Mouse (Mus musculus) gastrocnemius, postnatal 36 days (tissue): ENCODE measurements at regions not wholly inside any gene's neighbourhood (a gene's known extent, or its start where the extent isn't known, plus 50 kb on each side); places are given as distances from the start of the nearest gene placed in this dataset.
"Not testable (repeated sequence)": the region's sequence is repeated elsewhere in the genome, so short reads cannot be mapped to it uniquely, and the experiment has no call there.

Experiments used
- DNase-seq, 2 experiments: peaks; one replicate each; pipeline ENCODE4 v3.0.0; 2022
- intact Hi-C: fragments of 180-260 bp; cut with DNase I; formaldehyde crosslinking; loops from one replicate; pipeline ENCODE4 v1.15.1; 2025

- DNase-seq: no peak
- intact Hi-C loops: no loop called here
Measured at GRCm38 (mm10) chr7:73688451-73688850, 51.7 kb upstream of the Fam174b start.

- DNase-seq: not testable (repeated sequence)
Measured at GRCm38 (mm10) chr7:73686245-73686644, 53.9 kb upstream of the Fam174b start.

GRCm38 (mm10) chr7:73682756-73683155, 57.3 kb upstream of the Fam174b start:
- intact Hi-C loops: no loop called here
- DNase-seq: no peak

More at GRCm38 (mm10) chr7:73686245-73686644, 53.9 kb upstream of the Fam174b start:
- intact Hi-C loops: not testable (repeated sequence)

GRCm38 (mm10) chr7:73670598-73670997, 69.5 kb upstream of the Fam174b start:
- no peak for DNase-seq
- intact Hi-C loops: no loop called here

- no peak for DNase-seq
- intact Hi-C loops: no loop called here
Measured at GRCm38 (mm10) chr7:73668791-73669190, 71.3 kb upstream of the Fam174b start.

GRCm38 (mm10) chr7:73666921-73667675, 73.0 kb upstream of the Fam174b start:
- no peak for DNase-seq
- intact Hi-C loops: no loop called here

- DNase-seq: no peak
- intact Hi-C loops: no loop called here
Measured at GRCm38 (mm10) chr7:73664962-73665361, 75.1 kb upstream of the Fam174b start.

- no peak for DNase-seq
- intact Hi-C loops: no loop called here
Measured at GRCm38 (mm10) chr7:73662536-73662935, 77.6 kb upstream of the Fam174b start.

- intact Hi-C loops: no loop called here
- DNase-seq: no peak
Measured at GRCm38 (mm10) chr7:73661901-73662300, 78.2 kb upstream of the Fam174b start.

GRCm38 (mm10) chr7:73659551-73659950, 80.6 kb upstream of the Fam174b start:
- intact Hi-C loops: no loop called here
- no peak for DNase-seq

GRCm38 (mm10) chr7:73657283-73657682, 82.8 kb upstream of the Fam174b start:
- no peak for DNase-seq
- intact Hi-C loops: no loop called here

- DNase-seq, intact Hi-C loops: not testable (repeated sequence)
Measured at GRCm38 (mm10) chr7:73656424-73656795, 83.7 kb upstream of the Fam174b start.

- intact Hi-C loops: loop anchor here (1.0 to 2.0 kb wide), 3 partner anchors 93 to 199 kb away; no protein-coding TSS in a partner anchor
- peak; percentile 29 to 48 for DNase-seq
Measured at GRCm38 (mm10) chr7:73655787-73656423, 84.2 kb upstream of the Fam174b start.

- DNase-seq: no peak
Measured at GRCm38 (mm10) chr7:73654193-73654871, 85.8 kb upstream of the Fam174b start.

GRCm38 (mm10) chr7:73650909-73651308, 89.2 kb upstream of the Fam174b start:
- no peak for DNase-seq
- intact Hi-C loops: no loop called here

More at GRCm38 (mm10) chr7:73654193-73654871, 85.8 kb upstream of the Fam174b start:
- intact Hi-C loops: loop anchor here (1.0 to 2.0 kb wide), 3 partner anchors 94 to 701 kb away; no protein-coding TSS in a partner anchor

- DNase-seq: peak; percentile 75 to 76
- intact Hi-C loops: no loop called here
Measured at GRCm38 (mm10) chr7:73648010-73648409, 92.1 kb upstream of the Fam174b start.

- intact Hi-C loops: loop anchor here (2.0 kb wide), 1 partner anchor 1248 kb away; no protein-coding TSS in a partner anchor
- DNase-seq: no peak
Measured at GRCm38 (mm10) chr7:73647140-73647539, 93.0 kb upstream of the Fam174b start.

- DNase-seq: no peak
- intact Hi-C loops: loop anchor here (2.0 kb wide), 1 partner anchor 1248 kb away; no protein-coding TSS in a partner anchor
Measured at GRCm38 (mm10) chr7:73646711-73647110, 93.4 kb upstream of the Fam174b start.

GRCm38 (mm10) chr7:73644362-73644904, 95.7 kb upstream of the Fam174b start:
- DNase-seq: no peak
- intact Hi-C loops: no loop called here

GRCm38 (mm10) chr7:73643993-73644335, 96.1 kb upstream of the Fam174b start:
- DNase-seq: no peak
- intact Hi-C loops: no loop called here
